Mouse (Mus musculus): Measurements from ENCODE around the gene Kdm5b. TPM values are rescaled to one million over a fixed set of nuclear protein-coding genes. Genes with fewer than 3 reads are reported as not detected.

Gene Kdm5b
- polyA plus RNA-seq, 1 experiment from 2014 or later: 29.5 TPM

DNA sequence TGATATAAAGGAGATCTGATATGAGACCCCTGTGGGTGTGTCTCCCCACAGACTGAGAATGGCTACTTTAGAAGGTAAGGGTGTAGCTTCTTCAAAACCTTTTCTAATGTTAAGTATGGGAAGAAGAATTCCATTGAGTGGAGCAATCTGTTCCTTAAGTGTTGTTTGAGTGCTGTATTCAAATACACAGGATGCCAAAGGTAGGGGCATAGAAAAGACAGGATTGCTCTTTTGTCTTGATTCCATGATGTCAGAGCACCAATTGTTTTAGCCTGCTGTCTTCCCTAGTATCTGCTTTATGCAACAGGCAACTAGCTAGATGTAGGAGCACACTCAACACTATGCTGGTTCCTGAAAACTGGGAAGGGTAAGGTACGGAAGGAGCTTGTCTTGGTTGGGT is 24.9 kb upstream of the Kdm5b start:
- Histone ChIP-seq H3K36me3 (ENCODE audit: control insufficient read depth, insufficient read depth, low read length) (no peaks in the 10 kb centered on the region), H3K4me2 (replicated peaks; ENCODE audit: low read depth) (no peak overlapping the region), H3K27me3 (ENCODE audit: control insufficient read depth, insufficient read depth, low read length) (no peaks in the 10 kb centered on the region), H3K9me3 (ENCODE audit: control insufficient read depth, low read length) (no peaks in the 10 kb centered on the region), H3K4me3 (ENCODE audit: low read depth, low read length) (no peak overlapping the region), H3K27ac (replicated peaks) (no peak overlapping the region), H3K4me1 (replicated peaks; ENCODE audit: control insufficient read depth, insufficient read depth) (no peaks in the 10 kb centered on the region), H3K9ac (ENCODE audit: low read length) (no peak overlapping the region)
- DNase-seq (ENCODE audit: low spot score) (no peak), ATAC-seq (ENCODE audit: low FRiP score, low TSS enrichment) (no peak)
- 93% methylated on average over 1 of the region's 1 CpGs for WGBS
- TF ChIP-seq CTCF (IDR thresholded peaks at IDR 0.05; ENCODE audit: low read depth): no peak

- WGBS: 61% methylated on average over 3 of the region's 3 CpGs
- H3K4me1 ChIP-seq (replicated peaks; ENCODE audit: control insufficient read depth, insufficient read depth): no peaks in the 10 kb centered on the region
- ATAC-seq (ENCODE audit: low FRiP score, low TSS enrichment): no peak
These were observed 24.5 kb upstream of the Kdm5b start for GRCm38 (mm10) chr1:134535513-134535912.

GRCm38 (mm10) chr1:134540610-134541009 is 19.4 kb upstream of the Kdm5b start:
- DNase-seq (ENCODE audit: low spot score) (no peak), ATAC-seq (ENCODE audit: low FRiP score, low TSS enrichment) (no peak)
- no peak overlapping the region for H3K4me2 ChIP-seq (replicated peaks; ENCODE audit: low read depth)
- WGBS: 75% methylated on average over 10 of the region's 10 CpGs
- H3K4me3 ChIP-seq (ENCODE audit: low read depth, low read length): no peak overlapping the region
- no peak overlapping the region for H3K9ac ChIP-seq (ENCODE audit: low read length)
- no peaks in the 10 kb centered on the region for H3K4me1 ChIP-seq (replicated peaks; ENCODE audit: control insufficient read depth, insufficient read depth)
- H3K27ac ChIP-seq (replicated peaks): peak overlapping the region; percentile 45
- H3K27me3 ChIP-seq (ENCODE audit: control insufficient read depth, insufficient read depth, low read length): no peaks in the 10 kb centered on the region
- H3K36me3 ChIP-seq (ENCODE audit: control insufficient read depth, insufficient read depth, low read length): no peaks in the 10 kb centered on the region
- H3K9me3 ChIP-seq (ENCODE audit: control insufficient read depth, low read length): no peaks in the 10 kb centered on the region
- TF ChIP-seq EP300 (optimal IDR thresholded peaks at IDR 0.05): no peak
- no peak for TF ChIP-seq CTCF (IDR thresholded peaks at IDR 0.05; ENCODE audit: low read depth)

More at GRCm38 (mm10) chr1:134535513-134535912, 24.5 kb upstream of the Kdm5b start:
- H3K36me3 ChIP-seq (ENCODE audit: control insufficient read depth, insufficient read depth, low read length): no peaks in the 10 kb centered on the region
- no peak overlapping the region for H3K9ac ChIP-seq (ENCODE audit: low read length)
- DNase-seq (ENCODE audit: low spot score): no peak
- no peak for TF ChIP-seq CTCF (IDR thresholded peaks at IDR 0.05; ENCODE audit: low read depth)
- no peak for TF ChIP-seq EP300 (optimal IDR thresholded peaks at IDR 0.05)
- H3K4me2 ChIP-seq (replicated peaks; ENCODE audit: low read depth): no peak overlapping the region
- no peaks in the 10 kb centered on the region for H3K27me3 ChIP-seq (ENCODE audit: control insufficient read depth, insufficient read depth, low read length)
- no peak overlapping the region for H3K27ac ChIP-seq (replicated peaks)
- no peaks in the 10 kb centered on the region for H3K9me3 ChIP-seq (ENCODE audit: control insufficient read depth, low read length)
- no peak overlapping the region for H3K4me3 ChIP-seq (ENCODE audit: low read depth, low read length)

DNA sequence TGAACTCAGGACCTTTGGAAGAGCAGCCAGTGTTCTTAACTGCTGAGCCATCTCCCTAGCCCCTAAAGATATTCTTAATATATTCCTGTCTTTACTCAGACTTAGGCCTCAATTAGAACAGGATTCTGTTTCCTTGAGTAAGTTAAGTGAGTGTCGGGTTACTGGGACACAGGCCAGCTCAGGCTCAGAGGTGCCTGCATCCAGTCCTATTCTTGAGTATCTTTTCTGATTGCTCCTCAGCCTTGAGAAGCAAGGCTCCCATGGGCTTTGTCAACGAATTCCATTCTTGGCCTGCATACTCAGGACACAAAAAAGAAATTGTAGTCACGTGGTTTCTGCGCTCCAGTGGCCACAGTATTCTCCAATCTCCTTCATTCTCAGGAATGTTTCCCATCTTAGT is 11.7 kb upstream of the Kdm5b start:
- ATAC-seq (ENCODE audit: low FRiP score, low TSS enrichment) (no peak), DNase-seq (ENCODE audit: low spot score) (no peak)
- H3K4me3 ChIP-seq (ENCODE audit: low read depth, low read length): no peak overlapping the region
- no peaks in the 10 kb centered on the region for H3K4me1 ChIP-seq (replicated peaks; ENCODE audit: control insufficient read depth, insufficient read depth)
- no peak overlapping the region for H3K4me2 ChIP-seq (replicated peaks; ENCODE audit: low read depth)
- H3K9ac ChIP-seq (ENCODE audit: low read length): no peak overlapping the region
- no peak for TF ChIP-seq CTCF (IDR thresholded peaks at IDR 0.05; ENCODE audit: low read depth)
- no peak for TF ChIP-seq EP300 (optimal IDR thresholded peaks at IDR 0.05)
- H3K27ac ChIP-seq (replicated peaks): no peak overlapping the region
- WGBS: 62% methylated on average over 4 of the region's 4 CpGs
- no peaks in the 10 kb centered on the region for H3K9me3 ChIP-seq (ENCODE audit: control insufficient read depth, low read length)
- H3K36me3 ChIP-seq (ENCODE audit: control insufficient read depth, insufficient read depth, low read length): no peaks in the 10 kb centered on the region
- H3K27me3 ChIP-seq (ENCODE audit: control insufficient read depth, insufficient read depth, low read length): no peaks in the 10 kb centered on the region

DNA sequence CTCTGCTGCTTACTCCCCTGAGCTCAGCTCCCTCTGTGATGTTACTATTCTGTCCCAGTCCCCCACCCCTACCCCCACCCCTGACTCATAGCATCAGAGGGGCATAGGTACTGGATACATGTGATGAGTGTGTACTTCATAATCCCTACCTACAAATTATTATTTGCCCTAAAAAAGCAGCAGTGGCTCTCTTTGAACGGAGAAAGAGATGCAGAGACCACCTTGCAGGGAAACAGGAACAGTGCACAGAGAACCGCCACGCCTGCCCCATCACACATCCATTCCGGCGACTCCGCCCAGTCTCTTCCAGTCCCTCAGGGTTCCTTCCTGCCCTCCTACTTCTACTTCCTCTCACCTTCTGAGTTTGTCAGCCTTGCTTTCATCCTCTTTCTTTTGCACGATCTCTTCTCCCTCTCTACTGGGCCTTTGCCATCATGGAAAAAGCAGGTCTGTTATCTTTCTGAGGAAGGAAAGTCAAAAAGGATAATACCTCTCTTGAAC is 10.3 kb upstream of the Kdm5b start, which contains the start of gene Mgat4e:
Gene Mgat4e, minus strand, starts transcription at position 51 of the 501 bp plus-strand sequence.
- H3K4me2 ChIP-seq (replicated peaks; ENCODE audit: low read depth): no peak within 1 kb of the TSS
- no peaks in the 10 kb centered on the region for H3K9me3 ChIP-seq (ENCODE audit: control insufficient read depth, low read length)
- H3K27me3 ChIP-seq (ENCODE audit: control insufficient read depth, insufficient read depth, low read length): no peaks in the 10 kb centered on the region
- H3K27ac ChIP-seq (replicated peaks): no peak within 1 kb of the TSS
- TF ChIP-seq CTCF (IDR thresholded peaks at IDR 0.05; ENCODE audit: low read depth): no peak
- no peak for TF ChIP-seq EP300 (optimal IDR thresholded peaks at IDR 0.05)
- DNase-seq (ENCODE audit: low spot score) (no peak), ATAC-seq (ENCODE audit: low FRiP score, low TSS enrichment) (no peak)
- H3K4me3 ChIP-seq (ENCODE audit: low read depth, low read length): no peak within 1 kb of the TSS
- WGBS: 59% methylated on average over 7 of the region's 7 CpGs
- H3K36me3 ChIP-seq (ENCODE audit: control insufficient read depth, insufficient read depth, low read length): no peaks in the 10 kb centered on the region
- H3K4me1 ChIP-seq (replicated peaks; ENCODE audit: control insufficient read depth, insufficient read depth): no peaks in the 10 kb centered on the region
- H3K9ac ChIP-seq (ENCODE audit: low read length): no peak within 1 kb of the TSS

DNA sequence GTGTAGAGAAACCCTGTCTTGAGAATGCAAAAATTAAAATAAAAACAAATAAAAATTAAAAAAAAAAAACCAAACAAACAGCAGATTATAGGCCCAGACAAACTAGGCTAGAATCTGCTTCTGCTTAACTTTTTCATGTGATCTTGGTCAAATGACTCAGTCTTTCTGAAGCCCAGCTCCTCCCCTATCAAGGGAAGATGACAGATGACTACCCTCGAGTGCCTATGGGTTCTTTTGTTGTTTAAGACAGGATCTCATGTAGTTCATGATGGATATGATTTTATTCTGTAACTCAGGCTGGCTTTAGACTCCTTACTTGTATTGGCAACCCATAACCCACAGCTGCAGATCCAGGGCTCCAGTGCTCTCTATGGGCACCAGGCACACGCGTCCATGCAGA is 8.1 kb upstream of the Kdm5b start:
- ATAC-seq (ENCODE audit: low FRiP score, low TSS enrichment) (no peak), DNase-seq (ENCODE audit: low spot score) (no peak)
- Histone ChIP-seq H3K4me3 (ENCODE audit: low read depth, low read length) (no peak overlapping the region), H3K4me2 (replicated peaks; ENCODE audit: low read depth) (no peak overlapping the region), H3K4me1 (replicated peaks; ENCODE audit: control insufficient read depth, insufficient read depth) (peaks cover 2% of the 10 kb centered on the region; the same call in 1 of the 2 replicates), H3K27me3 (ENCODE audit: control insufficient read depth, insufficient read depth, low read length) (no peaks in the 10 kb centered on the region), H3K36me3 (ENCODE audit: control insufficient read depth, insufficient read depth, low read length) (no peaks in the 10 kb centered on the region), H3K27ac (replicated peaks) (no peak overlapping the region), H3K9ac (ENCODE audit: low read length) (no peak overlapping the region), H3K9me3 (ENCODE audit: control insufficient read depth, low read length) (no peaks in the 10 kb centered on the region)
- TF ChIP-seq EP300 (optimal IDR thresholded peaks at IDR 0.05): no peak
- no peak for TF ChIP-seq CTCF (IDR thresholded peaks at IDR 0.05; ENCODE audit: low read depth)
- 58% methylated on average over 3 of the region's 3 CpGs for WGBS
